Mouse (Mus musculus) macrophage (primary cell): ENCODE results near the gene Eif1b. TPM values are rescaled to one million over a fixed set of nuclear protein-coding genes. Genes with fewer than 3 reads are reported as not detected.

ENCODE experiments used
- H3K27ac ChIP-seq: fragments of 350-480 bp; formaldehyde crosslinking; 2 replicates; pipeline ENCODE4 v1.9.0; 2021
- H3K36me3 ChIP-seq: fragments of 350-480 bp; formaldehyde crosslinking; 2 replicates; pipeline ENCODE4 v1.9.0; 2021; ENCODE audit errors: inconsistent target
- H3K4me3 ChIP-seq: fragments of 350-480 bp; formaldehyde crosslinking; 2 replicates; pipeline ENCODE4 v1.9.0; 2021; ENCODE audit errors: inconsistent target
- H3K79me2 ChIP-seq: fragments of 350-480 bp; formaldehyde crosslinking; 2 replicates; pipeline ENCODE4 v1.9.0; 2021; ENCODE audit errors: inconsistent target
- WGBS: methylation state at CpG from one replicate; pipeline ENCODE4 v1.1.7; 2026; ENCODE audit warnings: inconsistent platforms; ENCODE audit not compliant: missing documents; 5-methylcytosine and 5-hydroxymethylcytosine counted together
- polyA plus RNA-seq: library from polyadenylated mRNA; stranded (reverse); fragments of 250-400 nt; gene quantifications from 3 replicates; pipeline ENCODE4 v1.2.4, GENCODE M21; 2018; ENCODE audit warnings: inconsistent platforms
- total RNA-seq, 78 experiments: library from RNA; depleted of rRNA; stranded (reverse); fragments of 250-400 nt; gene quantifications; 1 replicate in 9 of 78; 2 replicates in 24 of 78; 3 replicates in 43 of 78; 4 replicates in 2 of 78; pipeline ENCODE4 v1.2.4; 2018; ENCODE audit warnings: inconsistent platforms in 56 of 78

Gene Eif1b
- total RNA-seq (2018; cell fraction: chromatin; rRNA removed) = 10 to 100 TPM in 6 of 26 experiments, 1 to 10 TPM in 20; 1.1 to 16.3 (median 6.8) TPM
- 10 to 100 TPM; 59.5 to 89.6 (median 71.8) TPM for total RNA-seq (2018; cell fraction: cytosol; rRNA removed)
- 10 to 100 TPM in 24 of 26 experiments, 1 to 10 TPM in 2; 9.5 to 41.6 (median 21.1) TPM for total RNA-seq (2018; cell fraction: nucleus; rRNA removed)
- 57.9 to 84.6 TPM (median 76.0 TPM) in 3 replicates for polyA plus RNA-seq

DNA sequence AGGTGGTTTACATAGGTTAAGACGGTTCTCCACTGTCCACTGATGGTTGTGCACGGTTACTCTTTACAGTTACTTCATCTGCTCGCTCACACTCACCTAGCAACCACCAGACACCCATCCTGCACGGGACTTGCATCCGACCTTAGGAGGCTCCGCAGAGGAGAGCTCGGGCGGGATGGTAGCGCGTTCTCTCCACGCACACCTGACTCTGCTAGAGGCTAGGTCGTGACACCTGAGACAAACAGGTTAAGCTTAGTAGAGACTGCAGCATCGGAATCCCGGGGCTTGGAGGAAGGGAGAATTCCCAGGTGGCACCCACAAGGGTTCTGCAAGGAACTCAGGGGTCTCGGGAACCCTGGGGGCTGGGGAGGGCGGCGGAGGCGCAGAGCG is at the start of gene Eif1b:
Eif1b (plus strand) TSS at position 223 of the 390 bp plus-strand sequence.
- Histone ChIP-seq H3K36me3 (peaks cover 20% of the 10 kb centered on the region), H3K79me2 (peaks cover 14% of the 10 kb centered on the region), H3K27ac (peak within 1 kb of the TSS; percentile 57), H3K4me3 (peak within 1 kb of the TSS; percentile 88)
- 11% methylated on average over 19 of the region's 19 CpGs for WGBS

DNA sequence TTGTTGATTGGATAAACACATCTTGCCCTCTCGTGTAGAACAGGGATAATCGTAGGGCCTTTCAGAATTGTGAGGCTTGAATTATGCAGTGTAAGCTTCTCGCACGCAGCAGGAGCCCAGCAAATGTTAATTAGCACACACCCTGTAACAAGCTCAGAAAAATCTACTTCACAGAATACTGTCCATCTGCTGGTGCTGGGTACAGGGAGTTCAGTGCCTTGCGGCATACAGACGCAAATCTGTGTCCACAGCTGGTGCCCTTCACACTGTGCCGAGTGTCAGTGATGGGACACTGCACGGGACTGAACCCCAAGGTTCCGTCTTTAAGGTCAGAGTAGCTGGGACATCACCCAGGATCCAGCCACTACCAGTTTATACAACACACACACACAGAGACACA is 47.4 kb upstream of the Eif1b start:
- Histone ChIP-seq H3K4me3 (no peak overlapping the region), H3K36me3 (no peaks in the 10 kb centered on the region), H3K79me2 (no peaks in the 10 kb centered on the region), H3K27ac (no peak overlapping the region)
- WGBS = 94% methylated on average over 8 of the region's 9 CpGs

DNA sequence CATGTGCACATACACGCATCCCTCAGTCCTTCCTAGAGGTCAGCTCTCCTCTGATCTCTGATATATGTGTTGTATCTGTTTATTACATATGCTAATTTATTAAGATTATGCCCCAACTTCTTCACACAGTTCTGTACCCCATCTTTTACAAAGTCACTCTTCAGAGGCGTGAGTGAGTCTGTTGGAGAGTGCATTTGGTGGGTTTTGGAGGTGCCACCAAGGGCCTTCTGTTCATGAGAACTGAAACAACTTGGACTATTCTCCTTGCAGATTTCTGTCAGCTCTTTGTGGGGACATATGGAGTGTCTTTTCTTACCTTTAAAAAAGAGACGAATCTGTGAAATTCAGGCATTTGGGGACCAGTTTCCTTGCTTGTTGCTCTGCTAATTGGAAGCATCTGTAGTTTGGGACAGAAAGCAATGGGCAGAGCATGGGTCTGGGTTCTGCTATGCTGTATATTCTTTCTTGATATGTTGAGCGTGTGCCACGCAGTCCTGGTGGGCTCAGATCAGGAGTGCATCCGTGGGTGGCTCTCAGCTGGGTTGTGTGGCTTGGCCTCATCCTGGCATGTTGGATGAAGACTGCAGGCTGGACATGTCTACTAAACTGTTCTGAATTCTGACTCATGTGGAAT is 42.2 kb upstream of the Eif1b start:
- H3K4me3 ChIP-seq = no peak overlapping the region

DNA sequence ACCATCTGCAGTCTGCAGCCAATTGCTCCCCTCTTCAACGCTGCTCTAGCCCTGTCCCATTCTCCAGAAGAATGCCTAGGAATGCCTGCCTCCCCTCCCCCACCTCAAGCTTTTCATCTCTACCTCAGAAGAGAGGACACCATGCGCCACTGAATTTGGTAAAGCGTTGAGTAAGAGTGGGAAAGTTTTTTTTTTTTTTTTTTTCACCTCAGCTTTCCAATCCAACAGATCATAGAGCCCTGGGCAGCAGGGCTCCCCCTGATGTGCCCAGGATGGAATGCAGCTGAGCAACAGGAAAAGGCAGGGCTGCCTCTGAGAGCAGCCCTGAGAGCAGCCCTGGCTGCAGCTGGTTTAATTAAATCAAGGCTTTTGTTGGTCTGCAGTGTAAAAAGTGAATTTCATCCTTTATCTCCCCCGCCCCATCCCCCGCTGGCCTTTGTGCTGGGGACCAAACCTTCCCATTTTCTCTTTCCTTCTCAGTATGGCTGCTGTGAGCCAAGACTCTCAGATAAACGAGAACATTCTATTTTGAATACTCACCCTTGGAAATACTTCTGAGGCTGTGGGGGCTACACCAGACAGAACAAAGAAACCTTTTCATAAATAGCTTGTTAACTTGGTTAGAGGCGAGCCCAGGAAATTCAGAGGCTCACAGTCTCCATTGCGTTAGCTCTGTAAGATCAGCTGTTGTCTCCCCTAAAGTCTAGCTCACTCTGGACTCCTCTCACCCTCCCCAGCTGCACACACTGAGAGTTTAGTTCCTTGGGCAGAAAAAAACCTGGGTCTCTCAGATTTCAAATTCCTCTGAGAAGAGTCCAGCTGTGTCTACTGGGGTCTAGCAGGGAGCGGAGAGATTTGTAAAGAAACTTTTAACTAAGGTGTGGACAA is 36.0 kb upstream of the Eif1b start:
- Histone ChIP-seq H3K4me3 (no peak overlapping the region), H3K79me2 (no peaks in the 10 kb centered on the region), H3K36me3 (no peaks in the 10 kb centered on the region), H3K27ac (no peak overlapping the region)
- whole genome bisulfite sequencing = 79% methylated on average over 7 of the region's 9 CpGs

More for the DNA sequence above, 42.2 kb upstream of the Eif1b start:
- Histone ChIP-seq H3K79me2 (no peaks in the 10 kb centered on the region), H3K36me3 (no peaks in the 10 kb centered on the region), H3K27ac (no peak overlapping the region)
- 91% methylated on average over 5 of the region's 6 CpGs for WGBS

DNA sequence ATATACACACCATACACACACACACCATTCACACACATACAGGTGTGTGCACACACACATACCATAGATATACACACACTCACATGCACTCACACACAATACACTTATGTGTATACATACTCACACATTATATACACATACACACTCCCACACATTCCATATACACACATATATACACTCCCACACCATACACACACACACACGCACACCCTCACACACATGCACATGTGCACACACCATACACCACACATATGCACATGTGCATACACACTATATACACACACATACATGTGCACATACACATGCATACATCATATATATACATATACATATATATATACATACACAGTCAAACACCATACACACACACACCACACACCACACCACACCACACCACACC is 21.6 kb upstream of the Eif1b start:
- Histone ChIP-seq H3K4me3 (no peak overlapping the region), H3K36me3 (no peaks in the 10 kb centered on the region), H3K79me2 (no peaks in the 10 kb centered on the region), H3K27ac (no peak overlapping the region)
- 93% methylated on average over 1 of the region's 1 CpGs for WGBS

DNA sequence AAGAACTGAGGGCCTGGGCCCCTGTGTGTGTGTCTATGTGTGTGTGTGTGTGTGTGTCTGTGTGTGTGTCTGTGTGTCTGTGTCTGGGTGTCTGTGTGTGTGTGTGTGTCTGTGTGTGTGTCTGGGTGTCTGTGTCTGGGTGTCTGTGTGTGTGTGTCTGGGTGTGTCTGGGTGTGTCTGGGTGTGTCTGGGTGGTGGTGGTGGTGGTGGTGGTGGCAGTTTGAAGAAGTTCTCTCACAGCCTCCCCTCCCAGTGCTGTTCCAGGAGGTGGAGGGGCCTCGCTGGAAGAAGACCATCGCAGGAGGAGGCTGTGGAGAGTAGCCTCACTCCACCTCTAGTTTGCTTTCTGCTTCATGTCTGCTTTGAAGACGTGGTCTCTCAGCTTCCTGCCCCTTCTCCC is 10.4 kb upstream of the Eif1b start:
- Histone ChIP-seq H3K4me3 (no peak overlapping the region), H3K36me3 (no peaks in the 10 kb centered on the region), H3K79me2 (no peaks in the 10 kb centered on the region), H3K27ac (no peak overlapping the region)
- 84% methylated on average over 3 of the region's 3 CpGs for WGBS

DNA sequence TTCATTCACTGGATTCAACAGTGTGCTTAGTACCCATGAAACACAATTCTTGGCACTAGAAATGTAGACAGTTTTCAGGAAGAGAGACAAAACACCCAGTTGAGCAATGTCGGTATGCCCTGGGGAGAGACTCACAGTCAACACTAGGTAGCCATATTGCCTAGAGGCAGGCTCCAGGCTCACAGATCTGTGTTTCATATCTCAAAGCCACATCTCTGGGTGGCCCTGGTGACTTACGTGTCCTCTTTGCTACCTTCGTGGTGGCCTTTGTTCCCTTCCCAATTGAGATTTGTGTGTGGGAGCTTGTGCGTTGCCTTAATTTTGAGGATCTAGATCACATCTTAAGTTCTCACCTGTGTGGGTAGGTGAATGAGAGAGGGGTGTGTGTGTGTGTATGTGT is 9.7 kb upstream of the Eif1b start:
- no peaks in the 10 kb centered on the region for H3K79me2 ChIP-seq
- WGBS = 78% methylated on average over 4 of the region's 4 CpGs
- no peak overlapping the region for H3K4me3 ChIP-seq
- no peak overlapping the region for H3K27ac ChIP-seq
- H3K36me3 ChIP-seq = no peaks in the 10 kb centered on the region

DNA sequence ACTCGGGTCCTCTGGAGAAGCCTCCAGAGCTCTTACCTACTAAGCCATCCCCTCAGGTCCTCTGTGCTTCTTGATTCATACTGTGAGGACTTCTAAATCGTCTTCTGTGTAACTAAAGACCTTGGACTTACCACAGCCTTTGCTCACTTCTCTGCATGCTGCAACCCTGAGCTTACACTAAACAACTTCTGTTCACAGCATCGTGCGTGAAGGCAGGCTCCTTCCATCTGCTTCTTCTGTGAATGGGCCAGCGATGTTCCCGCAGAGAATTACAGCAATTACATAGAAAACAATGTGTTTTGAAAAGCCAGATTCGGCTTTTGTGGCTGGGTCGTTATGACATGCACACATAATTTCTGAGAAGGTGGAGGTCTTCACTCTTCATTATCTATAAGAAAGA is 8.9 kb upstream of the Eif1b start:
- Histone ChIP-seq H3K79me2 (no peaks in the 10 kb centered on the region), H3K36me3 (no peaks in the 10 kb centered on the region), H3K4me3 (no peak overlapping the region), H3K27ac (no peak overlapping the region)
- 89% methylated on average over 7 of the region's 8 CpGs for WGBS

DNA sequence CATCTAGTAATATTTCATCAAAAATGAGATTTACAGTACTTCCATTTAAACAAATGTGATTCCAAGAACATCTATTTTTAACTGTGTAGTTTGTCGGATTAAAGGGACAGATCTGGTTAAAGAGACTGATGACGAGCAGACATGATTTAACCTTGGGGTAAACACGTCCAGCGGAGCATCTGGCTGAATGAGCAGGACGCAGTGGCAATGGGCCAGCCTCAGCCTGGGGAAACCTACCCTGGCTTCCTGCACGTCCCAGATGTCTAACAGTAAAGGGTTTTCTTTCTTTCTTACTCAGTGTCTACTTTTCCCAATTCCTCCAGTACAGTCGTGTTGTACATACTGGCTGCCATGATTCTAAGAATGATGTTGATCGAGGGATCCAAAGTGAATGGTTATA is 5.0 kb upstream of the Eif1b start:
- WGBS = 86% methylated on average over 8 of the region's 8 CpGs
- Histone ChIP-seq H3K27ac (no peak overlapping the region), H3K4me3 (no peak overlapping the region), H3K36me3 (no peaks in the 10 kb centered on the region), H3K79me2 (no peaks in the 10 kb centered on the region)

DNA sequence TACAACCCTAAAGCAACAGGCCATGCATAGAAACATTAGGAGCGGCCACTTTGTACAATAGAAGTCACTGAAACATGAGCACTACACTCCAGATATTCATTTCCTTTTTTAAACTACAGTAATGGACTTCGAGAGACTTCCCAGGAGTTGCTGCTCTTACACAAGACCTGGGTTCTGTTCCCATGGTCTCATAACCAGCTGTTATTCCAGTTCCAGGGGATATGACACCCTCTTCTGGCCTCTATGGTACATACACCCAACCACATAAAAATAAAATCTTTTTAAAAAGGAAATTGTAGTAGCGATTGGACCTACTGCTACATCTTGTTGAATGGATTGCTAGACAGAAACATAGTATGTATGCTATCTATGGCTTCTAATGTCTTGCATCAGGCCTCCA is 523 bp upstream of the Eif1b start:
- H3K27ac ChIP-seq = no peak overlapping the region
- WGBS = 59% methylated on average over 3 of the region's 3 CpGs
- H3K4me3 ChIP-seq = no peak overlapping the region
- peaks cover 14% of the 10 kb centered on the region for H3K79me2 ChIP-seq
- H3K36me3 ChIP-seq = peaks cover 20% of the 10 kb centered on the region

DNA sequence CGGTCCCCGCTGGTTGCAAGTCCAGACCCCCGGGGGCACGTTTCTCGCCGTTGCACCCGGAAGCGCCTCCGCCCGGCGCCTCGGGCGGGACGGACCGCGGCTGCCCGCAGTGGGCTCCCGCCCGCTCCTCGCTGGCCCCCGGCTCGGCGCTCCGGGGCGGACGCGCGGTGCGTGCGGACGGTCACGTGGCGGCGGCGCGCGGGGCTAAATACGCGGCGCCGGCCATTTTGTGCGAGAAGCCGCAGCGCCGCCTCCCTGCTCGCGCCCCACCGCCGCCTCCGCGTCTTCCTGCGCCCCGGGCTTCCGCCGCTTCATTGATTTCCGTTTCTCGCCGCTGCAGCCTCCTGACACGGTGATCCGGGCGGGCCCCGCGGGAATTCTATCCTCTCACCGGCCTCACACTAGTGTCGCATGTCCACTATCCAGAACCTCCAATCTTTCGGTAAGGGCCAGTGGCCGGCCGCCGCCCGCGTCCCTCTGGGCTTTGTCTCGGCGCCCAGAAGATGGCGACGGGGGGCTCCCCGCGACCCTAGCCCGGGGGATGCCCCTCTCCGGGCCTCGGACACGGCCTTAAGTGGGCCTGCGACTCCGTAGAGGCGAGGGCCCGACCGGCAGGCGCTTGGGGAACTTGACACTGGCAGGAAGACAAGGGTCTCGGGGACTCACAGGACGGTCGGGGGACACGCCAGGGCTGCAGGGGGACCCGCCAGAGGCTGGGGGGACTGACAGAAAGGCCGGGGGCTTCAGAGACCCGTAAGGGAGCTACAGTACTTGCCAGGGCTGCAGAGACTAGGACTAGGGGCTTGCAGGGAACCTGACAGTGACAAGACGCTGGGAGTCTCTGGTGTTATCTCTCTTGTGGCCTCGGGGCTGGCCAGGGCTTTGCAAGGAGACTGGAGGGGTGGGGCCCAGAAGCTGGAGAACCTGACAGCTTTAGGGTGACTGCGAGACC is 644 bp downstream of the Eif1b start:
- H3K27ac ChIP-seq = peak overlapping the region; percentile 57
- H3K36me3 ChIP-seq = peaks cover 20% of the 10 kb centered on the region
- H3K4me3 ChIP-seq = peak overlapping the region; percentile 88
- under 1% methylated on average over 89 of the region's 97 CpGs for WGBS
- H3K79me2 ChIP-seq = peaks cover 14% of the 10 kb centered on the region

DNA sequence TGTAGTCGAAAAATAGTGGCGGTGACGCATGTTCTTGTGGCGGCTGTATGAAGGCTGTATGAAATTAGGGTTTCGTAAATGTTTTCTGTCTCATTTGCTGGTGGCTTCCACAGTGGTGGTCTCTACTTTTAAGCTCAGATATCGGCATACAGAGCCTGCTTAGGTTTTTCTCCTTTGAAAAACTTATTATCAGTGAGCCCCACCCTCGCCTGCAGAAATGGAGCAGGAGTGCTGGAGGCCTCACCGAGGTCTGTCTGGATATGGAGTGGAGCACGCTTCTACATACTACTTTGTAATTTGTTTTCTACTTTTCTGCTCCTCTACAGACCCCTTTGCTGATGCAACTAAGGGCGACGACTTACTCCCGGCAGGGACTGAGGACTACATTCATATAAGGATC is 1.7 kb downstream of the Eif1b start:
- Histone ChIP-seq H3K27ac (peak overlapping the region; percentile 57; the same call in 1 of the 2 replicates), H3K36me3 (peaks cover 20% of the 10 kb centered on the region), H3K79me2 (peaks cover 14% of the 10 kb centered on the region), H3K4me3 (peak overlapping the region; percentile 88)
- 88% methylated on average over 12 of the region's 12 CpGs for WGBS

DNA sequence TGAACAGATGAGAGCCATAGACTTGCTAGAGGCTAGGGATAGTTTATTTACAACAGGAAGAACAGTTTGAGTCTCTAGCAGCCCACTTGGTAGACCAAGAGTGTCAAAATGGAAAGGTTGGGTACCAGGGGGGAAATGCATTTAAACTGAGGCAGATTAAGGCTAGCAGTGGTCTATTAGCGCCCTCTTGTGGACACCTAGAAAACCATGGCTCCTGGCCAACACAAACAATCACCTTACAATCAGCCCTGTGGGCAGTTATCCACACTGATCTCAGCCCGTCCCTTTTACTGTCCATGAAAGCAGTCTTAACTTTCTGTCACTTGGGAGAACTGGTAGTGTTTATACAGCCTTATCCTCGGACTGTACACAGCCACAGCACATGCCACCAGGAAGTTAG is 4.7 kb downstream of the Eif1b start:
- peaks cover 20% of the 10 kb centered on the region for H3K36me3 ChIP-seq
- H3K79me2 ChIP-seq = peaks cover 14% of the 10 kb centered on the region
- H3K4me3 ChIP-seq = no peak overlapping the region
- no peak overlapping the region for H3K27ac ChIP-seq
- 16% methylated on average over 3 of the region's 3 CpGs for WGBS

DNA sequence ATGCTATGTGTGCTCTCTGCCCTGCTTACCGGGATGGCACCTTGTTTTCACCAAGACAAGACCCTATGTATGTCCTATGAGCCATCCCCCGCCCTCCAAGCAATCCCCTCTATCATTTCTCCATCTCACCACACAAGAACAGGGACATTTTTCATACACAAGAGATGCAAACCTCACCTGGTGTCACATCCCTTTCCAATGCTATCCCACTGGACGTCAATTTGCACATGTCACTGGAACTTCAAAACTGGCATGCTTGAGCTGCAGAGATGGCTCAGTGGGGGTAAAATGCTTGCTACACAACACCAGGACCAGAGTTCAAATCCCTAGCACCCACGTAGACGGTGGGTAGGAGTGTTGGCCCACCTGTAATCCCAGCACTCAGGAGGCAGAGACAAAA is 6.0 kb downstream of the Eif1b start:
- 91% methylated on average over 5 of the region's 5 CpGs for WGBS
- peaks cover 14% of the 10 kb centered on the region for H3K79me2 ChIP-seq
- peaks cover 20% of the 10 kb centered on the region for H3K36me3 ChIP-seq
- H3K4me3 ChIP-seq = no peak overlapping the region
- H3K27ac ChIP-seq = no peak overlapping the region
